Mouse (Mus musculus) CD4-positive helper T cell, adult 2 months (primary cell): ENCODE measurements around the gene Sept11.

ENCODE experiments used
- DNase-seq: peaks from one replicate; pipeline ENCODE4 v3.0.0-alpha.2; 2012; ENCODE audit warnings: low read depth, missing footprints, low spot score

The Sept11 gene

GRCm38 (mm10) chr5:93092857-93093622 is at the start of gene Sept11:
Gene Sept11, plus strand, starts transcription at chr5:93093437.
- DNase-seq: peak; percentile 92

GRCm38 (mm10) chr5:93043688-93044583 is 49.3 kb upstream of the Sept11 start:
- DNase-seq: no peak

GRCm38 (mm10) chr5:93044584-93045370 is 48.5 kb upstream of the Sept11 start, which contains the start of gene Sowahb:
Gene Sowahb, minus strand, starts transcription at chr5:93045022.
- DNase-seq: peak; percentile 12

- DNase-seq: no peak
These were observed 47.9 kb upstream of the Sept11 start for GRCm38 (mm10) chr5:93045371-93045714.

- no peak for DNase-seq
These were observed 46.9 kb upstream of the Sept11 start for GRCm38 (mm10) chr5:93046306-93046845.

- DNase-seq: no peak
These were observed 44.6 kb upstream of the Sept11 start for GRCm38 (mm10) chr5:93048481-93049240.

GRCm38 (mm10) chr5:93049971-93050370 is 43.3 kb upstream of the Sept11 start:
- DNase-seq: no peak

GRCm38 (mm10) chr5:93051041-93051440 is 42.2 kb upstream of the Sept11 start:
- DNase-seq: no peak

GRCm38 (mm10) chr5:93051951-93052350 is 41.3 kb upstream of the Sept11 start:
- no peak for DNase-seq

- peak; percentile 13 for DNase-seq
These were observed 39.4 kb upstream of the Sept11 start for GRCm38 (mm10) chr5:93053606-93054397.

- no peak for DNase-seq
These were observed 32.4 kb upstream of the Sept11 start for GRCm38 (mm10) chr5:93060865-93061264.

GRCm38 (mm10) chr5:93077661-93078323 is 15.4 kb upstream of the Sept11 start:
- no peak for DNase-seq

GRCm38 (mm10) chr5:93079596-93079995 is 13.6 kb upstream of the Sept11 start:
- no peak for DNase-seq

GRCm38 (mm10) chr5:93085015-93085598 is 8.1 kb upstream of the Sept11 start:
- DNase-seq: no peak

GRCm38 (mm10) chr5:93085900-93086299 is 7.3 kb upstream of the Sept11 start:
- no peak for DNase-seq

GRCm38 (mm10) chr5:93091266-93091665 is 2.0 kb upstream of the Sept11 start:
- DNase-seq: no peak

GRCm38 (mm10) chr5:93092147-93092781 is 973 bp upstream of the Sept11 start:
- DNase-seq: peak; percentile 45
